Mouse (Mus musculus): Measurements from ENCODE around the gene Ttll10. TPM values are rescaled to one million over a fixed set of nuclear protein-coding genes. Genes with fewer than 3 reads are reported as not detected.

Gene Ttll10
- polyA plus RNA-seq, 1 experiment from 2014 or later, result not detected

- Histone ChIP-seq H3K27me3 (no peaks in the 10 kb centered on the region), H3K4me3 (no peak overlapping the region), H3K4me2 (no peak overlapping the region), H3K36me3 (ENCODE audit: poor library complexity, severe bottlenecking) (no peaks in the 10 kb centered on the region), H3K9ac (no peak overlapping the region), H3K9me3 (replicated peaks) (no peaks in the 10 kb centered on the region), H3K4me1 (peaks cover 8% of the 10 kb centered on the region), H3K27ac (0 out of 2 replicates have a peak overlapping the region, but pooled peaks have one; percentile 1)
- WGBS, result under 1% methylated on average over 4 of the region's 4 CpGs
- no peak for ATAC-seq
Observed at GRCm38 (mm10) chr4:156063861-156064509, 4.8 kb upstream of the Ttll10 start.

GRCm38 (mm10) chr4:156059713-156060112, 499 bp upstream of the Ttll10 start:
- Histone ChIP-seq H3K9me3 (replicated peaks) (no peaks in the 10 kb centered on the region), H3K9ac (no peak overlapping the region), H3K27ac (no peak overlapping the region), H3K36me3 (ENCODE audit: poor library complexity, severe bottlenecking) (no peaks in the 10 kb centered on the region), H3K4me3 (no peak overlapping the region), H3K4me1 (peaks cover 8% of the 10 kb centered on the region), H3K27me3 (0 out of 2 replicates have a peak, but pooled peaks cover 2% of the 10 kb centered on the region), H3K4me2 (no peak overlapping the region)
- no peak for ATAC-seq
- WGBS, result 49% methylated on average over 10 of the region's 10 CpGs

DNA sequence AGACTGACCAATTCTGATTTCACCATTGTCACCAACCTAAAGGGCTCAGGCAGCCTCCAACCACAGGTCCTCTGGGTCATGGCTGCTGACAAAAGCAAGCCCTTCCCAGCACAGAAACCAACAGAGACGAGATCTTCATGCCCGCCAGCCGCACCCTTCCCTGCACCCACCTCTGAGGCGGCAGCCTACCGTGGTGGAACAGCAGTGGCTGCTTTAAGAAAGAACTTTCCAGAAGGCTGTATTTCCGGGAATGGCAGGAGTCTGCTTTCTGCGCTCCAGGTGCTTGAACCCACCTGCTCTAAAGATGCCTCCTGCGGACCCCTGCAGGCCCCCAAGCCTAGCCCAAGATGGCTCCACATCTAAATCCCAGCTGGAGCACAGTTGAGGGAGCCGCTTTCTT, 388 bp downstream of the Ttll10 start:
- Histone ChIP-seq H3K4me2 (no peak overlapping the region), H3K4me3 (no peak overlapping the region), H3K9me3 (replicated peaks) (no peaks in the 10 kb centered on the region), H3K36me3 (ENCODE audit: poor library complexity, severe bottlenecking) (no peaks in the 10 kb centered on the region), H3K4me1 (peaks cover 2% of the 10 kb centered on the region), H3K27me3 (0 out of 2 replicates have a peak, but pooled peaks cover 2% of the 10 kb centered on the region), H3K9ac (no peak overlapping the region), H3K27ac (no peak overlapping the region)
- 82% methylated on average over 9 of the region's 9 CpGs for WGBS
- no peak for ATAC-seq

DNA sequence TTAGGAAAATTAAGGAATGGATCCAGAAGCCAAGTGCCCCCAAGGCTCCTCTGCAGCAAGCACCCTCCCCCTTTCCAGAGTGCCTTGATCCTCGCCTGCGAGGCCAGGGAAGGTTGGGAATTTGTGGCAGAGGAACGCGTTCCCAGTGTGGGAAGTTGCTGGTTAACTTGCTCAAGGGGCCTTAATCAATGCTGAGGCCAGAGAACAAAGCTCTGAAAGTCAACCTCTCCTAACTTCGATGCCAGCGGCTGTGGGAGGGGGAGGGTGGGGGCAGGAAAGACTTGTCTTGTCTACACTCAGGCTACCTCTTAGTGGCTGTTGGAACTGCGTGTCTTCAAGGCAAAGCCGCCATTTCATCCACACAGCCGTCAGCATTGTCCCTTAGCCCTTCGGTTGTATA, 1.5 kb downstream of the Ttll10 start:
- 0 out of 2 replicates have a peak, but pooled peaks cover 2% of the 10 kb centered on the region for H3K27me3 ChIP-seq
- H3K4me1 ChIP-seq, result no peaks in the 10 kb centered on the region
- H3K9me3 ChIP-seq (replicated peaks), result no peaks in the 10 kb centered on the region
- no peak overlapping the region for H3K9ac ChIP-seq
- no peaks in the 10 kb centered on the region for H3K36me3 ChIP-seq (ENCODE audit: poor library complexity, severe bottlenecking)
- ATAC-seq, result no peak
- H3K4me3 ChIP-seq, result no peak overlapping the region
- no peak overlapping the region for H3K4me2 ChIP-seq
- no peak overlapping the region for H3K27ac ChIP-seq
- WGBS, result 78% methylated on average over 10 of the region's 10 CpGs

- no peaks in the 10 kb centered on the region for H3K9me3 ChIP-seq (replicated peaks)
- no peak overlapping the region for H3K9ac ChIP-seq
- no peaks in the 10 kb centered on the region for H3K4me1 ChIP-seq
- no peak overlapping the region for H3K4me3 ChIP-seq
- H3K27me3 ChIP-seq, result 0 out of 2 replicates have a peak, but pooled peaks cover 2% of the 10 kb centered on the region
- ATAC-seq, result no peak
- no peaks in the 10 kb centered on the region for H3K36me3 ChIP-seq (ENCODE audit: poor library complexity, severe bottlenecking)
- H3K27ac ChIP-seq, result no peak overlapping the region
- no peak overlapping the region for H3K4me2 ChIP-seq
- WGBS, result 90% methylated on average over 5 of the region's 5 CpGs
Observed at GRCm38 (mm10) chr4:156055173-156055572, 4.0 kb downstream of the Ttll10 start.

DNA sequence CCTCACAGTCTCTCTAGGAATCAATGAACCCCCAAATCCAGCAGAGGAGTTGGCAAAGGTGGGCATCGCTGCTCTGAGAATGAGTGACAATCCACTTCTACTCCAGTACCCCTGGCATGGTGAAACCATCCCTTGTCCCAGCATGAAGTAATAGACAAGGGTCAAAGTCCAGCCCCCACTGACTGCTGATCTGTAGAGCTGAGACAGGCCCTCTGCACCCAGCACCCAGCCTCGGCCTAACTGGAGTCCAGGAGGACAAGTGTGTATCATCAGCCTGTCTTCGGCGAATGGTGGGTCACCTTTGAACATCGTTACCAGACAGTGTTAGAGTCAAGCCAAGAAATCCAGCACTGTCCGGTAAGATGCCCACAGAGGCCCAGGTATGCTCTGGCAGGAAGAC, 4.6 kb downstream of the Ttll10 start:
- no peaks in the 10 kb centered on the region for H3K4me1 ChIP-seq
- no peaks in the 10 kb centered on the region for H3K36me3 ChIP-seq (ENCODE audit: poor library complexity, severe bottlenecking)
- 0 out of 2 replicates have a peak, but pooled peaks cover 2% of the 10 kb centered on the region for H3K27me3 ChIP-seq
- no peak overlapping the region for H3K4me2 ChIP-seq
- no peak overlapping the region for H3K27ac ChIP-seq
- no peak for ATAC-seq
- H3K4me3 ChIP-seq, result no peak overlapping the region
- WGBS, result 91% methylated on average over 6 of the region's 6 CpGs
- H3K9me3 ChIP-seq (replicated peaks), result no peaks in the 10 kb centered on the region
- no peak overlapping the region for H3K9ac ChIP-seq

GRCm38 (mm10) chr4:156054130-156054529, 5.1 kb downstream of the Ttll10 start:
- ATAC-seq, result no peak
- Histone ChIP-seq H3K4me2 (no peak overlapping the region), H3K4me1 (no peaks in the 10 kb centered on the region), H3K27me3 (0 out of 2 replicates have a peak, but pooled peaks cover 2% of the 10 kb centered on the region), H3K9me3 (replicated peaks) (no peaks in the 10 kb centered on the region), H3K27ac (no peak overlapping the region), H3K9ac (no peak overlapping the region), H3K4me3 (no peak overlapping the region), H3K36me3 (ENCODE audit: poor library complexity, severe bottlenecking) (no peaks in the 10 kb centered on the region)
- 88% methylated on average over 4 of the region's 4 CpGs for WGBS

DNA sequence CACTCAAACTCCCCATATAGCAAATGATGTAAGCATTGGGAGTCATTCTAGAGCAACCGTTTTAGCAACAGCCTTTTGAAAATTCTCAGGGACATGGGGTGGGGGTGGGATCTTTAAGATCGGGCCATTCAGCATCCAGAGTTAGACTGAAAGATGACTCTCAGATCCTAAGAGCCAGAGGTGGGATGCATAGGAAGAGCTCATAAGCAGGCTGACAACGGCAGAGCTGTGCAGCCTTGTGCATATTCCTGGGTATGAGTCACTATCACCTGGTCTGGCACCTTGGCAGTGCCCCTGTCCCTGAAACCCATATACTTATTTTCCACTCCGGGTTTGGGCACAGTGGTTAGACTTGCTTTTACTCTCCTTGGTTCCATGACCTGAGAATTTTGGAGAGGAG, 6.1 kb downstream of the Ttll10 start:
- H3K27me3 ChIP-seq, result 0 out of 2 replicates have a peak, but pooled peaks cover 2% of the 10 kb centered on the region
- no peak for ATAC-seq
- WGBS, result 79% methylated on average over 4 of the region's 4 CpGs
- H3K4me3 ChIP-seq, result no peak overlapping the region
- H3K9ac ChIP-seq, result no peak overlapping the region
- no peak overlapping the region for H3K27ac ChIP-seq
- H3K4me1 ChIP-seq, result no peaks in the 10 kb centered on the region
- no peaks in the 10 kb centered on the region for H3K9me3 ChIP-seq (replicated peaks)
- no peak overlapping the region for H3K4me2 ChIP-seq
- no peaks in the 10 kb centered on the region for H3K36me3 ChIP-seq (ENCODE audit: poor library complexity, severe bottlenecking)

- H3K4me1 ChIP-seq, result no peaks in the 10 kb centered on the region
- no peaks in the 10 kb centered on the region for H3K9me3 ChIP-seq (replicated peaks)
- no peak overlapping the region for H3K4me3 ChIP-seq
- no peaks in the 10 kb centered on the region for H3K27me3 ChIP-seq
- WGBS, result 75% methylated on average over 6 of the region's 6 CpGs
- no peaks in the 10 kb centered on the region for H3K36me3 ChIP-seq (ENCODE audit: poor library complexity, severe bottlenecking)
- H3K4me2 ChIP-seq, result no peak overlapping the region
- H3K27ac ChIP-seq, result no peak overlapping the region
- no peak for ATAC-seq
- no peak overlapping the region for H3K9ac ChIP-seq
Observed at GRCm38 (mm10) chr4:156050391-156050980, 8.7 kb downstream of the Ttll10 start.

DNA sequence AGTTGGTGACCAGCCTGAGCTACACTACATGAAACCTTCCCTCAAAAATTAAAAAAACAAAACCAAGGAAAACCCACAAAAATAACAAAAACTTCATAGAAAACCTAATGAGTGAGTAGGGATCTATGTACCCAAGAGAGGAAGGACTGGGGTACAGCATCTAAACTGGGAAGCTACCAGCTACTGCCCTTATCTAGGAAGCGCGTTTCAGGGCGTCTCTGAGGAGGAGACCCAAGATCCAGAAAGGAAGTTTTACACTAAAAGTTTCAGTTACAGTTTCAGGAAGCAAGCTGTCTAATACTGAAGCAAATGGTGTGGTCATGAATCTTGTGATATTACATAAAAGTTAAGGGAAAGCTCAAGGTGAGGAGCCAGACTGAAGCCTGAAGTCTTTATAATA, 9.4 kb downstream of the Ttll10 start:
- 76% methylated on average over 3 of the region's 3 CpGs for WGBS
- ATAC-seq, result no peak

DNA sequence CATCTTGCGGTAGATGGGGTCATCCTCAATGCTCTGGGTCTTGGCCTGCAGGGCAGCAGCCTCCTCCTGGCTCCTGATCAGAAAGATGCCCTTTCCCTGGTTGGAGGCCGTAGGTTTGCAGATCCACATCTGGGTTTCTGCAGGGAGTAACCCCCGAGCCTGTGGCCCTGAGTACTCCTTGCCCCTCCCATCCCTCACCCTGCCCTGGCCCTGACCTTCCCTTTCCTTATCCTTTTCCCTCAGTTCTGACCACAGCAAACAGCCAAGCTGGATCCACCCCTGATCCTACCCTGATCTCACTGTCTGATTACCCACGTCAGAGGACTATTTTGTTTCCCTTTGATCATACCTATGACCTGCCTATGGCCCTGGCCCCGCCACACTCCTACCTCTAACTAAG, 14.5 kb downstream of the Ttll10 start:
- H3K9ac ChIP-seq, result no peak overlapping the region
- H3K4me1 ChIP-seq, result no peaks in the 10 kb centered on the region
- H3K9me3 ChIP-seq (replicated peaks), result no peaks in the 10 kb centered on the region
- H3K27ac ChIP-seq, result no peak overlapping the region
- no peaks in the 10 kb centered on the region for H3K36me3 ChIP-seq (ENCODE audit: poor library complexity, severe bottlenecking)
- no peak overlapping the region for H3K4me2 ChIP-seq
- WGBS, result 78% methylated on average over 5 of the region's 5 CpGs
- no peak overlapping the region for H3K4me3 ChIP-seq
- no peaks in the 10 kb centered on the region for H3K27me3 ChIP-seq
- ATAC-seq, result no peak

More for the DNA sequence above, 9.4 kb downstream of the Ttll10 start:
- Histone ChIP-seq H3K27ac (no peak overlapping the region), H3K4me2 (no peak overlapping the region), H3K4me1 (no peaks in the 10 kb centered on the region), H3K9me3 (replicated peaks) (no peaks in the 10 kb centered on the region), H3K36me3 (ENCODE audit: poor library complexity, severe bottlenecking) (no peaks in the 10 kb centered on the region), H3K4me3 (no peak overlapping the region), H3K27me3 (no peaks in the 10 kb centered on the region), H3K9ac (no peak overlapping the region)

DNA sequence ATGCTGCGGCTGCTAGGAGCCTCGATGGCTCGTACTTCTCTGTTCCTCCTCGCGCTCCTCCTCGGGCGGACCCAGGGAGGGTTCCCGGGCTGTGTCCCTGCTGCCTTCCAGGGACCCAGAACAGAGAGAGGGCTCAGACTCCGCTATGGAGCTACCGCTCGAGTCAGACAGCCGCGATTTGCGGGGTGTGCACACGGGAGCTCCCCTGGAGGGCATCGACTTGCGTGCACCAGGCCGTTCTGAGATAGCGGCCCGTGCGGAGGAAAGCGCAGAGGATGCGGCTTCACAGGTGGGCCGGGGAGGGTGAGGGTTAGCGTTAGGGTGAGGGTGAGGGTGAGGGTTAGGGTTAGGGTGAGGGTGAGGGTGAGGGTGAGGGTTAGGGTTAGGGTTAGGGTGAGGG, 24.3 kb downstream of the Ttll10 start:
- no peak for ATAC-seq
- H3K4me1 ChIP-seq, result peaks cover 29% of the 10 kb centered on the region
- no peaks in the 10 kb centered on the region for H3K36me3 ChIP-seq (ENCODE audit: poor library complexity, severe bottlenecking)
- peak overlapping the region; percentile 53 for H3K4me2 ChIP-seq
- peaks cover 26% of the 10 kb centered on the region for H3K27me3 ChIP-seq
- H3K4me3 ChIP-seq, result peak overlapping the region; percentile 21
- H3K9me3 ChIP-seq (replicated peaks), result no peaks in the 10 kb centered on the region
- H3K27ac ChIP-seq, result no peak overlapping the region
- 3% methylated on average over 24 of the region's 25 CpGs for WGBS
- H3K9ac ChIP-seq, result peak overlapping the region; percentile 30; the same call in 1 of the 2 replicates
